Mouse (Mus musculus) intestine, embryonic 16.5 days (tissue): ENCODE measurements around the gene Hoxa5. TPM values are rescaled to one million over a fixed set of nuclear protein-coding genes. Genes with fewer than 3 reads are reported as not detected.
A peak's percentile ranks its signal among the peaks of the same experiment; 100 is the strongest.

Experiments
- ATAC-seq: fragments of 200-750 bp; cut with Nextera tagmentation; 2 replicates; pipeline ENCODE4 v1.8.0; 2017; ENCODE audit warnings: moderate TSS enrichment, moderate library complexity
- H3K27ac ChIP-seq: fragments of 300-500 bp; sonication (generic); 2 replicates; pipeline ENCODE4 v1.5.1; 2014; ENCODE audit warnings: mild to moderate bottlenecking, low read length
- H3K27me3 ChIP-seq: fragments of 300-500 bp; sonication (generic); replicated peaks from 2 replicates; pipeline ENCODE4 v1.6.1; 2014; ENCODE audit warnings: low read length, control low read depth, mixed read lengths; ENCODE audit not compliant: control insufficient read depth, insufficient read depth
- H3K36me3 ChIP-seq: fragments of 300-500 bp; sonication (generic); 2 replicates; pipeline ENCODE4 v1.6.1; 2014; ENCODE audit warnings: low read length, control low read depth; ENCODE audit not compliant: control insufficient read depth, insufficient read depth
- H3K4me1 ChIP-seq: fragments of 300-500 bp; sonication (generic); 2 replicates; pipeline ENCODE4 v1.6.1; 2014; ENCODE audit warnings: low read length, control low read depth, mixed read lengths; ENCODE audit not compliant: control insufficient read depth, insufficient read depth
- H3K4me2 ChIP-seq: fragments of 300-500 bp; sonication (generic); 2 replicates; pipeline ENCODE4 v1.6.1; 2014; ENCODE audit warnings: low read depth, low read length, control low read depth
- H3K4me3 ChIP-seq: fragments of 300-500 bp; sonication (generic); 2 replicates; pipeline ENCODE4 v1.5.1; 2014; ENCODE audit warnings: mild to moderate bottlenecking, low read length
- H3K9ac ChIP-seq: fragments of 300-500 bp; sonication (generic); 2 replicates; pipeline ENCODE4 v1.6.1; 2014; ENCODE audit warnings: low read depth, low read length
- H3K9me3 ChIP-seq: fragments of 300-500 bp; sonication (generic); 2 replicates; pipeline ENCODE4 v1.6.1; 2016; ENCODE audit warnings: low read length, control low read depth; ENCODE audit not compliant: control insufficient read depth
- WGBS: fragments of 180-500 bp; shearing (Covaris S2); extraction: QIAGEN DNeasy Blood & Tissue Kit; methylation state at CpG from one replicate; pipeline ENCODE4 v1.1.7; 2014; 5-methylcytosine and 5-hydroxymethylcytosine counted together
- microRNA counts: library from miRNA; unstranded; fragments of <30 nt; microRNA quantifications from one replicate; lab custom pipeline; 2016
- microRNA-seq: library from miRNA; unstranded; fragments of <30 nt; microRNA quantifications from one replicate; pipeline ENCODE4, GENCODE M21; 2016
- polyA plus RNA-seq: library from polyadenylated mRNA; unstranded; fragments of >200 nt; fragmentation: Nextera tagmentation; extraction: Ambion mirVana; gene quantifications from 2 replicates; pipeline ENCODE4 v1.2.1, GENCODE M21; 2015

Gene Hoxa5
- polyA plus RNA-seq, 1 experiment from 2014 or later: 15.3 TPM

- H3K36me3 ChIP-seq: no peaks in the 10 kb centered on the region
- no peaks in the 10 kb centered on the region for H3K9me3 ChIP-seq
- peaks cover 30% of the 10 kb centered on the region for H3K27me3 ChIP-seq
- H3K4me3 ChIP-seq: no peak overlapping the region
- ATAC-seq: no peak
- 24% methylated on average over 20 of the region's 20 CpGs for WGBS
- no peak overlapping the region for H3K9ac ChIP-seq
- H3K4me2 ChIP-seq: peak overlapping the region; percentile 13; the same call in 1 of the 2 replicates
- no peak overlapping the region for H3K27ac ChIP-seq
- peaks cover 23% of the 10 kb centered on the region for H3K4me1 ChIP-seq
These were observed 47.7 kb downstream of the Hoxa5 start for GRCm38 (mm10) chr6:52156551-52157200.

- WGBS: 77% methylated on average over 3 of the region's 3 CpGs
- ATAC-seq: no peak
- Histone ChIP-seq H3K9me3 (no peaks in the 10 kb centered on the region), H3K36me3 (no peaks in the 10 kb centered on the region), H3K4me2 (no peak overlapping the region), H3K27me3 (peaks cover 30% of the 10 kb centered on the region), H3K9ac (no peak overlapping the region), H3K4me1 (peaks cover 16% of the 10 kb centered on the region), H3K27ac (no peak overlapping the region), H3K4me3 (no peak overlapping the region)
These were observed 48.9 kb downstream of the Hoxa5 start for GRCm38 (mm10) chr6:52155471-52155870.

GRCm38 (mm10) chr6:52154044-52154443 is 50.3 kb downstream of the Hoxa5 start:
- Histone ChIP-seq H3K27me3 (peaks cover 30% of the 10 kb centered on the region), H3K4me3 (no peak overlapping the region), H3K9ac (no peak overlapping the region), H3K36me3 (no peaks in the 10 kb centered on the region), H3K4me1 (peaks cover 8% of the 10 kb centered on the region), H3K27ac (no peak overlapping the region), H3K4me2 (no peak overlapping the region), H3K9me3 (no peaks in the 10 kb centered on the region)
- ATAC-seq: no peak
- WGBS: 80% methylated on average over 5 of the region's 5 CpGs

- Histone ChIP-seq H3K27me3 (peaks cover 28% of the 10 kb centered on the region), H3K4me1 (peaks cover 8% of the 10 kb centered on the region), H3K4me3 (no peak overlapping the region), H3K4me2 (no peak overlapping the region), H3K9me3 (no peaks in the 10 kb centered on the region), H3K27ac (no peak overlapping the region), H3K9ac (no peak overlapping the region), H3K36me3 (no peaks in the 10 kb centered on the region)
- no peak for ATAC-seq
- WGBS: 21% methylated on average over 6 of the region's 6 CpGs
These were observed 51.1 kb downstream of the Hoxa5 start for GRCm38 (mm10) chr6:52153270-52153669.

- no peaks in the 10 kb centered on the region for H3K9me3 ChIP-seq
- no peak overlapping the region for H3K4me3 ChIP-seq
- H3K4me2 ChIP-seq: no peak overlapping the region
- no peak for ATAC-seq
- no peak overlapping the region for H3K27ac ChIP-seq
- 45% methylated on average over 16 of the region's 16 CpGs for WGBS
- peaks cover 2% of the 10 kb centered on the region for H3K4me1 ChIP-seq
- H3K9ac ChIP-seq: no peak overlapping the region
- no peaks in the 10 kb centered on the region for H3K36me3 ChIP-seq
- peaks cover 23% of the 10 kb centered on the region for H3K27me3 ChIP-seq
These were observed 51.9 kb downstream of the Hoxa5 start for GRCm38 (mm10) chr6:52152226-52153193.

MicroRNAs within 50 kb of the gene (microRNA counts, 519-probe panel; counts per million panel counts)
- 3,064 counts per million, percentile 78 among the panel's probes with 10 or more counts for microRNA mmu-miR-196b (lab: Ali Mortazavi, UCI)

Small RNAs within 50 kb of the gene (microRNA-seq; reads per million reads assigned to microRNA genes)
- 6,409 reads per million, percentile 91 among the genes with 10 or more reads in this experiment for gene Mir196b

Other genes with a start within 250 kb of the Hoxa5 start
- 39.2 and 42.9 TPM in 2 replicates for gene Skap2, start 192.0 kb downstream of the Hoxa5 start, polyA plus RNA-seq
- gene Hoxa1, start 46.3 kb downstream of the Hoxa5 start, polyA plus RNA-seq: 0.72 and 0.88 TPM in 2 replicates
- gene Hoxa2, start 39.8 kb downstream of the Hoxa5 start, polyA plus RNA-seq: 5.0 and 5.1 TPM in 2 replicates
- gene 5730596B20Rik, start 27.1 kb downstream of the Hoxa5 start, polyA plus RNA-seq: 1.5 TPM in 2 replicates
- 1.7 and 2.4 TPM in 2 replicates for gene Hoxa4, start 12.8 kb downstream of the Hoxa5 start, polyA plus RNA-seq
- 1.2 and 1.4 TPM in 2 replicates for gene Hoxa6, start 4.1 kb upstream of the Hoxa5 start, polyA plus RNA-seq
- gene Hoxa3, start 8.7 kb upstream of the Hoxa5 start, polyA plus RNA-seq: 5.2 and 5.9 TPM in 2 replicates
- not detected in 2 replicates for gene Gm28308, start 8.8 kb upstream of the Hoxa5 start, polyA plus RNA-seq
- 6.0 and 8.2 TPM in 2 replicates for gene Hoxa7, start 17.3 kb upstream of the Hoxa5 start, polyA plus RNA-seq
- gene Hoxa9, start 26.5 kb upstream of the Hoxa5 start, polyA plus RNA-seq: 3.0 and 3.2 TPM in 2 replicates
- gene Hoxa10, start 36.3 kb upstream of the Hoxa5 start, polyA plus RNA-seq: 8.6 and 10.0 TPM in 2 replicates
- gene Hoxa11, start 41.2 kb upstream of the Hoxa5 start, polyA plus RNA-seq: 1.4 and 1.9 TPM in 2 replicates
- gene Hoxa13, start 56.3 kb upstream of the Hoxa5 start, polyA plus RNA-seq: 0.24 and 0.45 TPM in 2 replicates
- not detected in 2 replicates for gene Evx1, start 108.9 kb upstream of the Hoxa5 start, polyA plus RNA-seq